Mouse (Mus musculus): ENCODE results near the gene Gm5414. TPM values are rescaled to one million over a fixed set of nuclear protein-coding genes. Genes with fewer than 3 reads are reported as not detected.

Gene Gm5414
- polyA plus RNA-seq, 1 experiment from 2014 or later = not detected

Small RNA genes within 50 kb of the gene (microRNA-seq; reads per million reads assigned to microRNA genes)
- gene Gm44383 (not detected), gene Gm44479 (not detected)

Other genes with a start within 250 kb of the Gm5414 start
- 23.2 and 24.4 TPM in 2 replicates for gene Krt7, start 217.1 kb downstream of the Gm5414 start, polyA plus RNA-seq (2015; fragmentation: Nextera tagmentation; extraction: Ambion mirVana)
- 1.3 and 1.7 TPM in 2 replicates for gene Krt87, start 189.4 kb downstream of the Gm5414 start, polyA plus RNA-seq (2015; fragmentation: Nextera tagmentation; extraction: Ambion mirVana)
- not detected in 2 replicates for gene Krt88, start 180.4 kb downstream of the Gm5414 start, polyA plus RNA-seq (2015; fragmentation: Nextera tagmentation; extraction: Ambion mirVana)
- not detected in 2 replicates for gene Krt81, start 164.4 kb downstream of the Gm5414 start, polyA plus RNA-seq (2015; fragmentation: Nextera tagmentation; extraction: Ambion mirVana)
- gene Krt86, start 154.7 kb downstream of the Gm5414 start, polyA plus RNA-seq (2015; fragmentation: Nextera tagmentation; extraction: Ambion mirVana) = not detected in 2 replicates
- gene Krt83, start 136.7 kb downstream of the Gm5414 start, polyA plus RNA-seq (2015; fragmentation: Nextera tagmentation; extraction: Ambion mirVana) = not detected in 2 replicates
- gene Gm49425, start 110.9 kb downstream of the Gm5414 start, polyA plus RNA-seq (2015; fragmentation: Nextera tagmentation; extraction: Ambion mirVana) = 0.50 TPM in 1 of 2 replicates, not detected in the other
- gene Krt84, start 95.4 kb downstream of the Gm5414 start, polyA plus RNA-seq (2015; fragmentation: Nextera tagmentation; extraction: Ambion mirVana) = 0.09 and 0.13 TPM in 2 replicates
- gene Krt82, start 77.5 kb downstream of the Gm5414 start, polyA plus RNA-seq (2015; fragmentation: Nextera tagmentation; extraction: Ambion mirVana) = not detected in 2 replicates
- gene Krt90, start 65.2 kb downstream of the Gm5414 start, polyA plus RNA-seq (2015; fragmentation: Nextera tagmentation; extraction: Ambion mirVana) = 0.08 TPM in 1 of 2 replicates, not detected in the other
- 0.31 and 0.52 TPM in 2 replicates for gene Krt75, start 54.3 kb downstream of the Gm5414 start, polyA plus RNA-seq (2015; fragmentation: Nextera tagmentation; extraction: Ambion mirVana)
- gene Gm5478, start 19.2 kb upstream of the Gm5414 start, polyA plus RNA-seq (2015; fragmentation: Nextera tagmentation; extraction: Ambion mirVana) = not detected in 2 replicates
- not detected in 2 replicates for gene Krt6b, start 52.1 kb upstream of the Gm5414 start, polyA plus RNA-seq (2015; fragmentation: Nextera tagmentation; extraction: Ambion mirVana)
- gene Krt6a, start 66.1 kb upstream of the Gm5414 start, polyA plus RNA-seq (2015; fragmentation: Nextera tagmentation; extraction: Ambion mirVana) = 1.1 and 1.7 TPM in 2 replicates
- gene Krt5, start 84.7 kb upstream of the Gm5414 start, polyA plus RNA-seq (2015; fragmentation: Nextera tagmentation; extraction: Ambion mirVana) = 199 and 235 TPM in 2 replicates
- not detected in 2 replicates for gene Krt71, start 114.9 kb upstream of the Gm5414 start, polyA plus RNA-seq (2015; fragmentation: Nextera tagmentation; extraction: Ambion mirVana)
- 0.11 and 0.49 TPM in 2 replicates for gene Krt72, start 158.3 kb upstream of the Gm5414 start, polyA plus RNA-seq (2015; fragmentation: Nextera tagmentation; extraction: Ambion mirVana)
- gene Krt73, start 174.2 kb upstream of the Gm5414 start, polyA plus RNA-seq (2015; fragmentation: Nextera tagmentation; extraction: Ambion mirVana) = not detected in 2 replicates
- gene Krt2, start 190.0 kb upstream of the Gm5414 start, polyA plus RNA-seq (2015; fragmentation: Nextera tagmentation; extraction: Ambion mirVana) = 0.47 and 0.57 TPM in 2 replicates
- gene Krt1, start 222.6 kb upstream of the Gm5414 start, polyA plus RNA-seq (2015; fragmentation: Nextera tagmentation; extraction: Ambion mirVana) = 13.3 and 15.8 TPM in 2 replicates
- 0.25 and 0.31 TPM in 2 replicates for gene Krt77, start 241.5 kb upstream of the Gm5414 start, polyA plus RNA-seq (2015; fragmentation: Nextera tagmentation; extraction: Ambion mirVana)

Measured in limb, embryonic 13.5 days (tissue).